Mouse (Mus musculus): ENCODE data around the gene Fitm1. TPM values are rescaled to one million over a fixed set of nuclear protein-coding genes. Genes with fewer than 3 reads are reported as not detected.
A peak's percentile ranks its signal among the peaks of the same experiment; 100 is the strongest.

Gene Fitm1
- polyA plus RNA-seq (2015; fragmentation: Nextera tagmentation; extraction: Ambion mirVana), result 0.74 and 2.0 TPM in 2 replicates

- Histone ChIP-seq H3K27ac (ENCODE audit: low read length) (no peak within 1 kb of the TSS), H3K27me3 (ENCODE audit: control insufficient read depth, insufficient read depth, low read depth, low read length) (no peaks in the 10 kb centered on the region), H3K36me3 (ENCODE audit: control insufficient read depth, insufficient read depth) (no peaks in the 10 kb centered on the region), H3K4me3 (ENCODE audit: low read depth, low read length) (no peak within 1 kb of the TSS), H3K9me3 (replicated peaks; ENCODE audit: control insufficient read depth, low read length) (no peaks in the 10 kb centered on the region), H3K4me2 (ENCODE audit: low read depth, low read length) (no peak within 1 kb of the TSS), H3K9ac (ENCODE audit: low read depth, low read length) (no peak within 1 kb of the TSS), H3K4me1 (ENCODE audit: control insufficient read depth, low read depth, low read length) (peaks cover 35% of the 10 kb centered on the region)
- no peak for ATAC-seq (ENCODE audit: low read depth)
- 64% methylated on average over 8 of the region's 8 CpGs for WGBS (ENCODE audit: insufficient replicate concordance)
These were observed at the start of gene Fitm1 for GRCm38 (mm10) chr14:55575302-55575701. TSS of gene Fitm1 (plus strand) at chr14:55575617.

GRCm38 (mm10) chr14:55526674-55527073 is 48.7 kb upstream of the Fitm1 start:
- no peaks in the 10 kb centered on the region for H3K9me3 ChIP-seq (replicated peaks; ENCODE audit: control insufficient read depth, low read length)
- no peaks in the 10 kb centered on the region for H3K4me1 ChIP-seq (ENCODE audit: control insufficient read depth, low read depth, low read length)
- no peak for ATAC-seq (ENCODE audit: low read depth)
- no peak overlapping the region for H3K4me3 ChIP-seq (ENCODE audit: low read depth, low read length)
- no peaks in the 10 kb centered on the region for H3K36me3 ChIP-seq (ENCODE audit: control insufficient read depth, insufficient read depth)
- H3K9ac ChIP-seq (ENCODE audit: low read depth, low read length), result no peak overlapping the region
- H3K27ac ChIP-seq (ENCODE audit: low read length), result no peak overlapping the region
- 64% methylated on average over 2 of the region's 2 CpGs for WGBS (ENCODE audit: insufficient replicate concordance)
- H3K4me2 ChIP-seq (ENCODE audit: low read depth, low read length), result no peak overlapping the region
- peaks cover 22% of the 10 kb centered on the region for H3K27me3 ChIP-seq (ENCODE audit: control insufficient read depth, insufficient read depth, low read depth, low read length)

GRCm38 (mm10) chr14:55527940-55528339 is 47.5 kb upstream of the Fitm1 start:
- H3K27me3 ChIP-seq (ENCODE audit: control insufficient read depth, insufficient read depth, low read depth, low read length), result peaks cover 10% of the 10 kb centered on the region
- H3K27ac ChIP-seq (ENCODE audit: low read length), result no peak overlapping the region
- no peaks in the 10 kb centered on the region for H3K9me3 ChIP-seq (replicated peaks; ENCODE audit: control insufficient read depth, low read length)
- 9% methylated on average over 3 of the region's 3 CpGs for WGBS (ENCODE audit: insufficient replicate concordance)
- no peak overlapping the region for H3K4me2 ChIP-seq (ENCODE audit: low read depth, low read length)
- no peak for ATAC-seq (ENCODE audit: low read depth)
- H3K4me3 ChIP-seq (ENCODE audit: low read depth, low read length), result no peak overlapping the region
- no peaks in the 10 kb centered on the region for H3K36me3 ChIP-seq (ENCODE audit: control insufficient read depth, insufficient read depth)
- no peak overlapping the region for H3K9ac ChIP-seq (ENCODE audit: low read depth, low read length)
- no peaks in the 10 kb centered on the region for H3K4me1 ChIP-seq (ENCODE audit: control insufficient read depth, low read depth, low read length)

- WGBS (ENCODE audit: insufficient replicate concordance), result 54% methylated on average over 6 of the region's 6 CpGs
- no peak overlapping the region for H3K9ac ChIP-seq (ENCODE audit: low read depth, low read length)
- no peak overlapping the region for H3K4me3 ChIP-seq (ENCODE audit: low read depth, low read length)
- H3K36me3 ChIP-seq (ENCODE audit: control insufficient read depth, insufficient read depth), result no peaks in the 10 kb centered on the region
- H3K9me3 ChIP-seq (replicated peaks; ENCODE audit: control insufficient read depth, low read length), result no peaks in the 10 kb centered on the region
- H3K27ac ChIP-seq (ENCODE audit: low read length), result no peak overlapping the region
- H3K27me3 ChIP-seq (ENCODE audit: control insufficient read depth, insufficient read depth, low read depth, low read length), result no peaks in the 10 kb centered on the region
- peaks cover 15% of the 10 kb centered on the region for H3K4me1 ChIP-seq (ENCODE audit: control insufficient read depth, low read depth, low read length)
- H3K4me2 ChIP-seq (ENCODE audit: low read depth, low read length), result no peak overlapping the region
- no peak for ATAC-seq (ENCODE audit: low read depth)
These were observed 39.2 kb upstream of the Fitm1 start for GRCm38 (mm10) chr14:55536116-55536745.

DNA sequence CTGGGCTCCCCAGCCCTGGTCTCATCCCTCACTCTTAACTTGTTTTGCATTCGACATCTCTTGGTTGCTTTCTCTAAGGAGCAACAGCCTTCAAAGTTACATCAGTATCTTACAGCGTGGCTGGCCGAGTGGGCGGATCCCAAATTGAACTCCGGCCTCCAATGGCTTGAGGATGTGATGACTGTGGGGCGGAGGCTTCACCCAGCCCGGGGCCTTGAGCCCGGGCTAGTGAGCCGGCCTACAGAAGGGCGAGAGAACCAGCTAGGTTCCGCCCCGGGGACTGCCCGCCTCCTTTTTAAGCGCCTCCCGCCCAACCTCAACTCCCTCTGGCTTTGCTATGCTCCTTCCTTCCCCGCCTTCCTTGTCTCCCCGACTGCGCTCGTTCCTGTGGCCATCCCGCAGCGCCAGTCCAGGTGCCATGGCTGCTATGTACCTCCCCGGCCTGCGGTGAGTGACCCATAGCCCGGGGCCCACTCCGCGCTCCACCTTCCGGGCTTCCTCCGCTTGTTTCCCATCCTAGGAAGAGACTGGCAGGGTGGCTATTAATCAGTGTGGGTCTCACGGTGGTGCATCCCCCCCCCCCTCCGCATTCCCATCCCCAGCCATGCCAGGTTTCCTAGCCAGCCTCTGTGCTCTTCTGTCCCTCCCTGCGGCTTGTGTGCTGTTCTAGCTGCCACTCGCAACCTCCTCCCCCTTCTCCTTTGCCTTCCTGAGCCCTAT is 35.2 kb upstream of the Fitm1 start, which contains the start of gene Pck2:
Gene Pck2, plus strand, starts transcription at position 200 of the 720 bp plus-strand sequence.
- Histone ChIP-seq H3K27me3 (ENCODE audit: control insufficient read depth, insufficient read depth, low read depth, low read length) (no peaks in the 10 kb centered on the region), H3K4me3 (ENCODE audit: low read depth, low read length) (peak within 1 kb of the TSS; percentile 82), H3K27ac (ENCODE audit: low read length) (peak within 1 kb of the TSS; percentile 95), H3K4me2 (ENCODE audit: low read depth, low read length) (peak within 1 kb of the TSS; percentile 78), H3K9ac (ENCODE audit: low read depth, low read length) (peak within 1 kb of the TSS; percentile 97), H3K4me1 (ENCODE audit: control insufficient read depth, low read depth, low read length) (peaks cover 26% of the 10 kb centered on the region), H3K36me3 (ENCODE audit: control insufficient read depth, insufficient read depth) (peaks cover 17% of the 10 kb centered on the region), H3K9me3 (replicated peaks; ENCODE audit: control insufficient read depth, low read length) (no peaks in the 10 kb centered on the region)
- ATAC-seq (ENCODE audit: low read depth), result peak; percentile 98
- WGBS (ENCODE audit: insufficient replicate concordance), result under 1% methylated on average over 32 of the region's 32 CpGs

DNA sequence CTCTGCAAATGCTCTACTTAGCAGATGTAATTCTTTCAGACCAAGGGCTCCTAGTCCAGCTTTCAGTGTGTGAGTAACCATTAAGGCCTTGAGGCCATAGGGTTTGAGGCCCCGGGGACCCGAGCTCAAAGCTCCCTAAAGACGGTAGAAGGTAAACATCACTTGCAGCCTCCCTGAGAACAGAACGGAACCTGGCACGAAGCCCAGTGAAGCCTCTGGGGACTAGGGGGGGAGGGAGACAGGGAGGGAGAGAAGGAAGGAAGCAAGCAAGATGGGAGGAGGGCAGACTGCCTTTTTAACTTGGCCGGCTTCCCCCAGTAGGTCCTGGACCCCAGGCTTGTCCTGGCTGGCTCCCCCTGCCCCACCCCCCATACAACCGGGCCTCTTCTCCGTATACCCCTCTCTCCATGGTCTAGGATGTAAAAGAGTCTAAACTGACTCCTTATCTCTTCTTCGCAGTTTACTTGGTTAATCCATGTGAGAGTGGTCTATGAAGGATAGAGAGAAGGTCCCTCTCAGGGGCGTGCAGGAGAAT is 34.6 kb upstream of the Fitm1 start:
- H3K27me3 ChIP-seq (ENCODE audit: control insufficient read depth, insufficient read depth, low read depth, low read length), result no peaks in the 10 kb centered on the region
- no peaks in the 10 kb centered on the region for H3K9me3 ChIP-seq (replicated peaks; ENCODE audit: control insufficient read depth, low read length)
- peak overlapping the region; percentile 78 for H3K4me2 ChIP-seq (ENCODE audit: low read depth, low read length)
- 5% methylated on average over 10 of the region's 10 CpGs for whole genome bisulfite sequencing (ENCODE audit: insufficient replicate concordance)
- H3K9ac ChIP-seq (ENCODE audit: low read depth, low read length), result peak overlapping the region; percentile 97
- peak overlapping the region; percentile 95 for H3K27ac ChIP-seq (ENCODE audit: low read length)
- ATAC-seq (ENCODE audit: low read depth), result peak; percentile 9
- H3K4me1 ChIP-seq (ENCODE audit: control insufficient read depth, low read depth, low read length), result peaks cover 26% of the 10 kb centered on the region
- peak overlapping the region; percentile 82 for H3K4me3 ChIP-seq (ENCODE audit: low read depth, low read length)
- H3K36me3 ChIP-seq (ENCODE audit: control insufficient read depth, insufficient read depth), result peaks cover 22% of the 10 kb centered on the region

GRCm38 (mm10) chr14:55542268-55542667 is 33.1 kb upstream of the Fitm1 start:
- peak overlapping the region; percentile 82; the same call in 1 of the 2 replicates for H3K4me3 ChIP-seq (ENCODE audit: low read depth, low read length)
- peaks cover 34% of the 10 kb centered on the region for H3K36me3 ChIP-seq (ENCODE audit: control insufficient read depth, insufficient read depth)
- H3K27ac ChIP-seq (ENCODE audit: low read length), result peak overlapping the region; percentile 33; the same call in 1 of the 2 replicates
- H3K4me2 ChIP-seq (ENCODE audit: low read depth, low read length), result peak overlapping the region; percentile 78
- peak; percentile 9; the same call in 1 of the 2 replicates for ATAC-seq (ENCODE audit: low read depth)
- peaks cover 26% of the 10 kb centered on the region for H3K4me1 ChIP-seq (ENCODE audit: control insufficient read depth, low read depth, low read length)
- WGBS (ENCODE audit: insufficient replicate concordance), result 71% methylated on average over 12 of the region's 12 CpGs
- H3K9me3 ChIP-seq (replicated peaks; ENCODE audit: control insufficient read depth, low read length), result no peaks in the 10 kb centered on the region
- H3K27me3 ChIP-seq (ENCODE audit: control insufficient read depth, insufficient read depth, low read depth, low read length), result no peaks in the 10 kb centered on the region
- 0 out of 2 replicates have a peak overlapping the region, but pooled peaks have one; percentile 9 for H3K9ac ChIP-seq (ENCODE audit: low read depth, low read length)

DNA sequence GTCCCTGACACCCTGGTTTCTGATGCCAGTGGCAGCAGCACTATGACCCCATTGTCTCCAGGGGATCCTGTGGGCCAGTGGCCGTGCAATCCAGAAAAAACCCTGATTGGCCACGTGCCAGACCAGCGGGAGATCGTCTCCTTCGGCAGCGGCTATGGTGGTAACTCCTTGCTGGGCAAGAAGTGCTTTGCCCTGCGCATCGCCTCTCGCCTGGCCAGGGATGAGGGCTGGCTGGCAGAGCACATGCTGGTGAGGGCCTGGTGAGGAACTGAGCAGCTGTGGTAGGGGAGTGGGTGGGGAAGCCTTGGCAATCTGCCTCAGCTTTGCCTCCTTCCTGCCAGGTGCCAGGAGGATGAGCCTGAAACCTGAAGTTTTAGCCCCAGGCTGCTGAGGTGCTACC is 31.1 kb upstream of the Fitm1 start:
- Histone ChIP-seq H3K4me2 (ENCODE audit: low read depth, low read length) (no peak overlapping the region), H3K27me3 (ENCODE audit: control insufficient read depth, insufficient read depth, low read depth, low read length) (no peaks in the 10 kb centered on the region), H3K9me3 (replicated peaks; ENCODE audit: control insufficient read depth, low read length) (no peaks in the 10 kb centered on the region), H3K4me1 (ENCODE audit: control insufficient read depth, low read depth, low read length) (peaks cover 23% of the 10 kb centered on the region), H3K27ac (ENCODE audit: low read length) (no peak overlapping the region), H3K36me3 (ENCODE audit: control insufficient read depth, insufficient read depth) (peaks cover 53% of the 10 kb centered on the region), H3K4me3 (ENCODE audit: low read depth, low read length) (no peak overlapping the region), H3K9ac (ENCODE audit: low read depth, low read length) (no peak overlapping the region)
- 88% methylated on average over 9 of the region's 9 CpGs for WGBS (ENCODE audit: insufficient replicate concordance)
- no peak for ATAC-seq (ENCODE audit: low read depth)

DNA sequence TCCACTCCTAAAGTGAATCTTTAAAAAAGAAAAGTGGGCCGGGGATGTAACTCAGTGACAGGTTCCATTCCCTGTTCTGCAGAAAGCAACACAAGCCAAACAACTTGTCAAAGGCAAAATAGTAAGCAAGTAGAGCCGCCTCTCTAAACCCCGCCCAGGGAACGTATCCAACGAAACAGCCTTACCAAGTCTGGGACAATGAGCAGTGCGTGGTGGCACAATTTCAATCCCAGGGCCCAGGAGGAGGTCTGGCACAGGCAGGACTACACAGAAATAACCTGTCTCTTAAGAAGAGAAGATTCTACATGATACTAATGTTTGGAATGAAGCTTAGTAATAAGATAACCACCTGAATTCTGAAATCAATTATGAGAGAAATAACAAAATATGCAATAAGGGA is 25.2 kb upstream of the Fitm1 start:
- Histone ChIP-seq H3K4me2 (ENCODE audit: low read depth, low read length) (no peak overlapping the region), H3K4me1 (ENCODE audit: control insufficient read depth, low read depth, low read length) (peaks cover 4% of the 10 kb centered on the region), H3K27me3 (ENCODE audit: control insufficient read depth, insufficient read depth, low read depth, low read length) (no peaks in the 10 kb centered on the region), H3K9ac (ENCODE audit: low read depth, low read length) (no peak overlapping the region), H3K4me3 (ENCODE audit: low read depth, low read length) (no peak overlapping the region), H3K27ac (ENCODE audit: low read length) (no peak overlapping the region), H3K36me3 (ENCODE audit: control insufficient read depth, insufficient read depth) (peaks cover 43% of the 10 kb centered on the region), H3K9me3 (replicated peaks; ENCODE audit: control insufficient read depth, low read length) (no peaks in the 10 kb centered on the region)
- ATAC-seq (ENCODE audit: low read depth), result no peak
- 84% methylated on average over 6 of the region's 6 CpGs for WGBS (ENCODE audit: insufficient replicate concordance)

Data from liver, embryonic 16.5 days (tissue).